Mouse (Mus musculus): ENCODE results near the gene Cdk5rap2.

Gene Cdk5rap2

GRCm38 (mm10) chr4:70260419-70260807 lies 149.8 kb downstream of the Cdk5rap2 start:
- DNase-seq (ENCODE audit: low spot score): no peak

GRCm38 (mm10) chr4:70259726-70260418 lies 150.4 kb downstream of the Cdk5rap2 start:
- DNase-seq (ENCODE audit: low spot score): no peak

DNA sequence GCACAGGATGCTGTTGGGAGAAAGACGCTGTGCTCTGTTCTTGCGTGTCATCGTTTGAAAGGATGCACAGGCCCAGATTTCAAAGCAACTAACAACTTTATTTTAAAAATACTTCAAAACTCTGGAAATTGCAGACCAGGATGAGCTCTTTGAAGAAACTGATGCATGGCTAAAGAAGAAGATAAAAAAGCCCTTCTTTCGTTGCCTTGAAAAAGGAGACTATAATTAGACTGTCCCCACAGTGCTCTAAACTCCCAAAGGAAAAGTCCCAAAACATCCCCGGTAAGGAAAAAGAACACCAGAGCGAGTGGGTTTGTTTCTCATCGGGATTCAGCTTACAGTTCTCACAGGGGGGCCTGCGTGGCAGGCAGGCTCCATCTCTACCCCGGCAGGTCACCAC lies 151.4 kb downstream of the Cdk5rap2 start:
- no peak for DNase-seq (ENCODE audit: low spot score)

DNA sequence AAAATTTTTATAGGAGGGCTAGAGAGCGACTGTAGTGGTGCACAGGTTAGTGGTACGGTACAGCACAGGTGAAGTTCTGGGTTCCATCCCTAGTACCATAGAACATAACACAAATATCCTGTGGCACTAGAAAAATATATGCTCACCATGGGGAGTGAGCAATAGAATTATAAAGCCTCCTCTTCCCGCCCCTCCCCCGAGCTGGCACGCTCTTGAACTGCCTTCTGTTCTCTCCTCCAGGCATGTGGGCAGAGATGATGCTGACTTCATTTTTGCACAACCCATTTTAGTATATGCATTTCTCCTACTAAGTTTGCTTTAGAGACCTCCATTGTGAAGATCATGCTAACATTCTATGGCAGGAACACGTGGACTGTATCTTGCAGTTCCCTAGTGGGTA lies 152.0 kb downstream of the Cdk5rap2 start:
- DNase-seq (ENCODE audit: low spot score): no peak

DNA sequence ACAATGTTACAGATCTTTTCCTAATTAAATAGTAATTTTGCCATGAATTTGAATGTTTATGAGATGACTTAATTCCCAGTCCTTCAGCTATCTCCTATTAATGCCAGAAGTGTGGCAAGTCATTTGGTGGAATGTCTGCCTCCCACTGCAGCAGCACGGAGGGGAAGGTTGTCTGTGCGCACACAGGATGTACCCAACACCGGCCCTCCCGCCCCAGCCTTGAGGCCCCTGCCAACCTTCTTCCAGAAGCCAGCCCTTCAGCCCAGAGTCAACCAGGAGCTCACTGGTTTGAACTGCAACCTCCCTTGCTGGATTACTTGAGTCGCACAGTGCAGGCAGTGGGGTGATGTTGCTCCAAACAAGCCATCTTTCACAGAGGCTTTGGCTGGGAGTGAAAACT lies 158.5 kb downstream of the Cdk5rap2 start:
- peak; percentile 76 for DNase-seq (ENCODE audit: low spot score)

- no peak for DNase-seq (ENCODE audit: low spot score)
Measured at GRCm38 (mm10) chr4:70245706-70246105, 164.5 kb downstream of the Cdk5rap2 start.

DNA sequence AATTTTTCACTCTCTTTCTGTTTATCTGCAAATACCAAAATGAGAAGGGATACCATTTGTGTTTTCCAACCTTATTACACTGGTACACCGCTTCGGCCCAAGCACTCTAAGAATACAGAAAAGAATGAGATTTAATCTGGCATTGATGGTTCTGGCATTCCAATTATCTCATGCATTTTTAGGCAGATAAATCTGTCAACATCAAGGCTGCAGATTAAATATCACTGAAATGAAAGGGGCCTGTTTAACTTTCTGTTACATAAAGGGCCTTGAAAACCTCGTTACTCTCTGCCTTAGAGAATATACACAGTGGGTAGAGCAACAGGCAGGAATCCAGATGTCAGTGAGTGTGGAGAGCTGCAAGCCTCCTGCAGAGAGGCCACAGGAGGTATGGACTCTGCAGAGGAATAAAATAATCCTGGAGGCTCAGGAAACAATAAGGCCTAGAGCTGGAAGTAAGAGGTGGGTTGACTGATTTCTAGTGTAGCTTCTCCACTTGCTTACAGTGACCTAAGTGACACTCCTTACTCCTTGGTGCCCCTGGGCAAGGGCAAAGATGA lies 166.6 kb downstream of the Cdk5rap2 start:
- DNase-seq (ENCODE audit: low spot score): no peak

DNA sequence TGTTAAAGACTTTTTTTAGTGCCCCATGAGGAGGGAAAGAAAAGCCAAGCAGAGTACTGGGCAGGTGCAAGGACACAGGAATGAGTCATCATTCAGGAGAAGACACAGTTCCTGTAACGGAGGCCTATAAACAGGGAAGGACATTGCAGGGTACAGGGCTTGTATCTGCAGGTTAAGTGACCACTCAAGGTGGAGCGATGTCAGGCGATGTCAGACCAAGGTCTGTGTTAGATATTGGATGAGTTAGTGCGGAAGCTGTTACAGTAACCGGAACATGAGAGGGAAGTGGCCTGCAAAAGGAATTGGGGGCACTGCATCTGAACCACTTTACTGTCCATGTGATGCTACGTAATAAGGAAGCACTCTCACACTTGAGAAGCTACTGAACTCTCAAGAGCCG lies 170.5 kb downstream of the Cdk5rap2 start:
- no peak for DNase-seq (ENCODE audit: low spot score)

GRCm38 (mm10) chr4:70238862-70239261 lies 171.4 kb downstream of the Cdk5rap2 start:
- no peak for DNase-seq (ENCODE audit: low spot score)

- DNase-seq (ENCODE audit: low spot score): no peak
Measured at GRCm38 (mm10) chr4:70232383-70232782, 177.9 kb downstream of the Cdk5rap2 start.

DNA sequence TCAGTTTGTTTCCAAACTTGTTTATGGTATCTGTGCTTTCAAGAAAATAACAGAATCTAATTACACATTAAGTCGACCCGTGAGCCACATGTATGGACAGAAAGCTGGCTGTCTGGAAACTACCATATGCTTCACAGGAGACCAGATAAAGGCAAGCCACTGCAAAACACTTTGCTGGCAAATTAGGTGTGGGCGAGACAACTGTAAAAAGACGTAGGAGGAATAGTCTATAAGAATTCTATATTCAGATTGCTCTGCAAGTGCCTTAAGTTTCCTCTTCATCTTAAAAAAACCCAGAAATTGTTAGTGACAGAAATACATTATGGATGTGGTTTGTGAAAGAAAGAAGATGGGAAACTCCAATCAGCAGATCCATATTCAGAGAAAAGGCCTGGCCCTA lies 180.4 kb downstream of the Cdk5rap2 start:
- DNase-seq (ENCODE audit: low spot score): no peak

GRCm38 (mm10) chr4:70228350-70228749 lies 181.9 kb downstream of the Cdk5rap2 start:
- DNase-seq (ENCODE audit: low spot score): no peak

DNA sequence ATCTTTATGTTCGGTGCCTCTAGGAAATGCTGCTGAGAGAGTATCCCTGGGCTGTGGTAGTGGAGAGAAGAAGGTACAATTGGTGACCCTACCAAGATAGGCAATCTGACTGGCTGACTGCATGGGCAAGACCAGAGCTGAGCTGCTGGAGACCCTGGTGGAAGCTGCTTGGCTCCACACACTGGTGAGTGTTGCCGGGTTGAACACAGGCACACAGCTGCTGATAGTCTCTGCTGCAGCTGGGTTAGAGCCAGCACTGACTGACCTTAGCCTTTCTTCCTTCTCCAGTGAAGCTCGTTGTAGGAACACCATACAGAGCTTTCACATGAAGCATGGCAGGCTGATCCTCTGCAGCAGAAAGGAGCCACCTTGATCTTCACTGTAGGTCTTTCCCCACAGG lies 182.6 kb downstream of the Cdk5rap2 start:
- DNase-seq (ENCODE audit: low spot score): no peak

DNA sequence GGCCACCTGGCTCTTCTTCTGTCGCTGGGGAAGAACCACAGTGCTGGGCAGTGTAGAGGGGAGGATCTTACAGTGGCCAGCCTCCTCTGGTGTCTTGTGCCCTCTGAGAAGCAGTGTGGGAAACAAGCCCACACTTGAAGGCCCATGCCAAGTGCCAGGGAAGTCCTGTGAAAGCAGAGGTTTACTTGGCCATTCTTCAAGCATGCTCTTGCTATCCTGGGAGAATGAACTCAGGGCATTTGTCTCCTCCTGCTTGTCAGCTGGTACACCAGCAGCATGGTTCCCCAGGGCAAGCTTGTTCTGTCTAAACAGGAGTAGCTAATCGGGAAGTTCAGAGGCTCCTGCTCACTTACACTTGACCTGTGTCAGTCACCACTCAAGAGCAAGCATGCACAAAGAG lies 185.7 kb downstream of the Cdk5rap2 start:
- DNase-seq (ENCODE audit: low spot score): no peak

GRCm38 (mm10) chr4:70221878-70222277 lies 188.4 kb downstream of the Cdk5rap2 start:
- DNase-seq (ENCODE audit: low spot score): no peak

GRCm38 (mm10) chr4:70221370-70221769 lies 188.9 kb downstream of the Cdk5rap2 start:
- no peak for DNase-seq (ENCODE audit: low spot score)

- peak; percentile 70 for DNase-seq (ENCODE audit: low spot score)
Measured at GRCm38 (mm10) chr4:70220277-70221180, 189.7 kb downstream of the Cdk5rap2 start.

DNA sequence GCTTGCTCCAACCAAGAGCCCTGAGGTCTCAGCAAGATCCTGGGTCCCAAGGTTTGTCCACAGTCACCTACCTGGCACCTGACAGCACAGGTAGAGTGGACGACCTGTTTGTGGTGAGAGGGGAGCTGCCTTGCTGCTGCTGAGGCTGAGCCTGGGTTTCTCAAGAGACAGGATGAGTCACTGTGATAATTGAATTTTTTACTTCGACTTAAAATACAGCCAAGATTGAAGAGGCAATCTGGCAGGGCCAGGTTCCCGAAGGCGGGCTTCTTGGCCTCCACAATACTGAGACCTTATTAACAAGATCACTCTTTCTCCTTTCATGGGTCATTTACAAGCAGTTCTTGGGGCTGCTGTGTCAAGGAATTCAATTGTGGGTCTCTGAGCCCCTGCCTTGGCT lies 190.5 kb downstream of the Cdk5rap2 start:
- DNase-seq (ENCODE audit: low spot score): no peak

GRCm38 (mm10) chr4:70185971-70186370 lies 224.3 kb downstream of the Cdk5rap2 start:
- no peak for DNase-seq (ENCODE audit: low spot score)

Measured in testis, postnatal 14 days (tissue).